Mouse (Mus musculus) forebrain, embryonic 16.5 days (tissue): ENCODE results near the gene Mrpl54. TPM values are rescaled to one million over a fixed set of nuclear protein-coding genes. Genes with fewer than 3 reads are reported as not detected.

Source experiments
- ATAC-seq: fragments of 200-750 bp; cut with Nextera tagmentation; 2 replicates; pipeline ENCODE4 v1.8.0; 2017; ENCODE audit warnings: mild to moderate bottlenecking, moderate library complexity
- H3K27ac ChIP-seq: fragments of 300-500 bp; sonication (generic); 2 replicates; pipeline ENCODE4 v1.5.1; 2014; ENCODE audit warnings: low read length, control low read depth
- H3K27me3 ChIP-seq: fragments of 300-500 bp; sonication (generic); replicated peaks from 2 replicates; pipeline ENCODE4 v1.6.1; 2014; ENCODE audit warnings: low read length; ENCODE audit not compliant: control insufficient read depth, insufficient read depth
- H3K36me3 ChIP-seq: fragments of 300-500 bp; sonication (generic); 2 replicates; pipeline ENCODE4 v1.6.1; 2014; ENCODE audit not compliant: control insufficient read depth, insufficient read depth
- H3K4me1 ChIP-seq: fragments of 300-500 bp; sonication (generic); replicated peaks from 2 replicates; pipeline ENCODE4 v1.6.1; 2014; ENCODE audit warnings: low read length; ENCODE audit not compliant: control insufficient read depth, insufficient read depth
- H3K4me2 ChIP-seq: fragments of 300-500 bp; sonication (generic); 2 replicates; pipeline ENCODE4 v1.6.1; 2014; ENCODE audit warnings: mild to moderate bottlenecking, low read length, control low read depth
- H3K4me3 ChIP-seq: fragments of 300-500 bp; sonication (generic); replicated peaks from 2 replicates; pipeline ENCODE4 v1.5.1; 2014; ENCODE audit warnings: mild to moderate bottlenecking, low read length, control low read depth
- H3K9ac ChIP-seq: fragments of 300-500 bp; sonication (generic); replicated peaks from 2 replicates; pipeline ENCODE4 v1.6.1; 2014; ENCODE audit warnings: low read depth, low read length, control low read depth
- H3K9me3 ChIP-seq: fragments of 300-500 bp; sonication (generic); 2 replicates; pipeline ENCODE4 v1.6.1; 2016; ENCODE audit warnings: low read length; ENCODE audit not compliant: control insufficient read depth
- WGBS: fragments of 180-500 bp; shearing (Covaris S2); extraction: QIAGEN DNeasy Blood & Tissue Kit; methylation state at CpG from one replicate; pipeline ENCODE4 v1.1.7; 2014; 5-methylcytosine and 5-hydroxymethylcytosine counted together
- polyA plus RNA-seq: library from polyadenylated mRNA; unstranded; fragments of >200 nt; fragmentation: Nextera tagmentation; extraction: Ambion mirVana; gene quantifications from 2 replicates; pipeline ENCODE4 v1.2.1, GENCODE M21; 2015

Gene Mrpl54
- polyA plus RNA-seq, 1 experiment from 2014 or later: 90.1 TPM

- Histone ChIP-seq H3K4me2 (no peak overlapping the region), H3K9me3 (no peaks in the 10 kb centered on the region), H3K27me3 (no peaks in the 10 kb centered on the region), H3K27ac (no peak overlapping the region; the same call in 1 of the 2 replicates), H3K4me3 (no peak overlapping the region), H3K9ac (no peak overlapping the region), H3K4me1 (peaks cover 25% of the 10 kb centered on the region), H3K36me3 (no peaks in the 10 kb centered on the region)
- ATAC-seq: no peak
- 75% methylated on average over 9 of the region's 10 CpGs for WGBS
These were observed 31.1 kb upstream of the Mrpl54 start for GRCm38 (mm10) chr10:81297845-81298244.

GRCm38 (mm10) chr10:81297246-81297645 lies 30.5 kb upstream of the Mrpl54 start:
- Histone ChIP-seq H3K4me3 (no peak overlapping the region), H3K9ac (no peak overlapping the region), H3K36me3 (no peaks in the 10 kb centered on the region), H3K9me3 (no peaks in the 10 kb centered on the region), H3K27ac (no peak overlapping the region), H3K4me2 (no peak overlapping the region), H3K4me1 (peaks cover 19% of the 10 kb centered on the region), H3K27me3 (no peaks in the 10 kb centered on the region)
- ATAC-seq: no peak
- WGBS: 84% methylated on average over 6 of the region's 6 CpGs

- Histone ChIP-seq H3K9me3 (no peaks in the 10 kb centered on the region), H3K4me3 (no peak overlapping the region), H3K36me3 (no peaks in the 10 kb centered on the region), H3K27ac (no peak overlapping the region), H3K9ac (no peak overlapping the region), H3K4me1 (peaks cover 28% of the 10 kb centered on the region), H3K27me3 (no peaks in the 10 kb centered on the region), H3K4me2 (no peak overlapping the region; the same call in 1 of the 2 replicates)
- WGBS: 84% methylated on average over 6 of the region's 6 CpGs
- ATAC-seq: no peak
These were observed 28.5 kb upstream of the Mrpl54 start for GRCm38 (mm10) chr10:81295185-81295584.

GRCm38 (mm10) chr10:81294442-81294841 lies 27.7 kb upstream of the Mrpl54 start:
- no peaks in the 10 kb centered on the region for H3K36me3 ChIP-seq
- H3K4me2 ChIP-seq: peak overlapping the region; percentile 98
- H3K4me3 ChIP-seq: peak overlapping the region; percentile 99
- H3K27ac ChIP-seq: no peak overlapping the region
- H3K27me3 ChIP-seq: no peaks in the 10 kb centered on the region
- no peak for ATAC-seq
- H3K4me1 ChIP-seq: peaks cover 29% of the 10 kb centered on the region
- 68% methylated on average over 8 of the region's 8 CpGs for WGBS
- H3K9me3 ChIP-seq: no peaks in the 10 kb centered on the region
- H3K9ac ChIP-seq: peak overlapping the region; percentile 95

- peak overlapping the region; percentile 98 for H3K4me2 ChIP-seq
- H3K9me3 ChIP-seq: no peaks in the 10 kb centered on the region
- peaks cover 31% of the 10 kb centered on the region for H3K4me1 ChIP-seq
- peak overlapping the region; percentile 99 for H3K4me3 ChIP-seq
- H3K27me3 ChIP-seq: no peaks in the 10 kb centered on the region
- ATAC-seq: peak; percentile 26
- H3K36me3 ChIP-seq: no peaks in the 10 kb centered on the region
- WGBS: 2% methylated on average over 25 of the region's 25 CpGs
- H3K9ac ChIP-seq: peak overlapping the region; percentile 95
- peak overlapping the region; percentile 92 for H3K27ac ChIP-seq
These were observed 26.7 kb upstream of the Mrpl54 start for GRCm38 (mm10) chr10:81293334-81294030.

GRCm38 (mm10) chr10:81292554-81293333 lies 26.0 kb upstream of the Mrpl54 start, which contains the start of gene Pip5k1c:
Pip5k1c (plus strand) TSS chr10:81292963.
- no peaks in the 10 kb centered on the region for H3K27me3 ChIP-seq
- H3K9ac ChIP-seq: peak within 1 kb of the TSS; percentile 95
- under 1% methylated on average over 65 of the region's 80 CpGs for WGBS
- ATAC-seq: peak; percentile 96
- H3K9me3 ChIP-seq: no peaks in the 10 kb centered on the region
- H3K27ac ChIP-seq: peak within 1 kb of the TSS; percentile 92
- peaks cover 31% of the 10 kb centered on the region for H3K4me1 ChIP-seq
- H3K4me3 ChIP-seq: peak within 1 kb of the TSS; percentile 99
- peak within 1 kb of the TSS; percentile 98 for H3K4me2 ChIP-seq
- H3K36me3 ChIP-seq: no peaks in the 10 kb centered on the region

GRCm38 (mm10) chr10:81291511-81292104 lies 24.9 kb upstream of the Mrpl54 start, which contains the start of gene Tjp3:
Tjp3 (minus strand) TSS chr10:81291581.
- Histone ChIP-seq H3K27me3 (no peaks in the 10 kb centered on the region), H3K4me1 (peaks cover 31% of the 10 kb centered on the region), H3K9ac (no peak within 1 kb of the TSS), H3K27ac (no peak within 1 kb of the TSS), H3K4me2 (peak within 1 kb of the TSS; percentile 98; the same call in 1 of the 2 replicates), H3K36me3 (no peaks in the 10 kb centered on the region), H3K9me3 (no peaks in the 10 kb centered on the region), H3K4me3 (peak within 1 kb of the TSS; percentile 99; the same call in 1 of the 2 replicates)
- no peak for ATAC-seq
- 76% methylated on average over 9 of the region's 9 CpGs for WGBS

GRCm38 (mm10) chr10:81290698-81291460 lies 24.1 kb upstream of the Mrpl54 start:
- Histone ChIP-seq H3K4me2 (no peak overlapping the region), H3K4me1 (peaks cover 36% of the 10 kb centered on the region), H3K9ac (no peak overlapping the region), H3K27ac (no peak overlapping the region), H3K36me3 (no peaks in the 10 kb centered on the region), H3K4me3 (no peak overlapping the region), H3K27me3 (no peaks in the 10 kb centered on the region), H3K9me3 (no peaks in the 10 kb centered on the region)
- WGBS: 9% methylated on average over 24 of the region's 24 CpGs
- ATAC-seq: no peak
